Mouse (Mus musculus) liver, embryonic 16.5 days (tissue): ENCODE data around the gene Ddx24. TPM values are rescaled to one million over a fixed set of nuclear protein-coding genes. Genes with fewer than 3 reads are reported as not detected.
A peak's percentile ranks its signal among the peaks of the same experiment; 100 is the strongest.

Experiments used
- ATAC-seq: fragments of 200-750 bp; cut with Nextera tagmentation; 2 replicates; pipeline ENCODE4 v1.8.0; 2017; ENCODE audit warnings: low read depth, mild to moderate bottlenecking, moderate number of reproducible peaks, moderate library complexity
- H3K27ac ChIP-seq: fragments of 300-500 bp; sonication (generic); 2 replicates; pipeline ENCODE4 v1.5.1; 2014; ENCODE audit warnings: mild to moderate bottlenecking, low read length
- H3K27me3 ChIP-seq: fragments of 300-500 bp; sonication (generic); 2 replicates; pipeline ENCODE4 v1.6.1; 2014; ENCODE audit warnings: low read depth, low read length, mixed read lengths; ENCODE audit not compliant: control insufficient read depth, insufficient read depth
- H3K36me3 ChIP-seq: fragments of 300-500 bp; sonication (generic); 2 replicates; pipeline ENCODE4 v1.6.1; 2014; ENCODE audit warnings: mild to moderate bottlenecking; ENCODE audit not compliant: control insufficient read depth, insufficient read depth
- H3K4me1 ChIP-seq: fragments of 300-500 bp; sonication (generic); 2 replicates; pipeline ENCODE4 v1.6.1; 2014; ENCODE audit warnings: low read depth, low read length, mixed read lengths; ENCODE audit not compliant: control insufficient read depth
- H3K4me2 ChIP-seq: fragments of 300-500 bp; sonication (generic); 2 replicates; pipeline ENCODE4 v1.6.1; 2014; ENCODE audit warnings: low read depth, low read length, mixed read lengths
- H3K4me3 ChIP-seq: fragments of 300-500 bp; sonication (generic); 2 replicates; pipeline ENCODE4 v1.5.1; 2014; ENCODE audit warnings: low read depth, mild to moderate bottlenecking, low read length
- H3K9ac ChIP-seq: fragments of 300-500 bp; sonication (generic); 2 replicates; pipeline ENCODE4 v1.6.1; 2014; ENCODE audit warnings: low read depth, low read length
- H3K9me3 ChIP-seq: fragments of 300-500 bp; sonication (generic); replicated peaks from 2 replicates; pipeline ENCODE4 v1.6.1; 2016; ENCODE audit warnings: low read length; ENCODE audit not compliant: control insufficient read depth
- WGBS: fragments of 180-500 bp; shearing (Covaris S2); extraction: QIAGEN DNeasy Blood & Tissue Kit; methylation state at CpG from one replicate; pipeline ENCODE4 v1.1.7; 2014; ENCODE audit not compliant: insufficient replicate concordance; 5-methylcytosine and 5-hydroxymethylcytosine counted together
- polyA plus RNA-seq: library from polyadenylated mRNA; unstranded; fragments of >200 nt; fragmentation: Nextera tagmentation; extraction: Ambion mirVana; gene quantifications from 2 replicates; pipeline ENCODE4 v1.2.1, GENCODE M21; 2015

The Ddx24 gene
- polyA plus RNA-seq, 1 experiment from 2014 or later, result 33.8 TPM

DNA sequence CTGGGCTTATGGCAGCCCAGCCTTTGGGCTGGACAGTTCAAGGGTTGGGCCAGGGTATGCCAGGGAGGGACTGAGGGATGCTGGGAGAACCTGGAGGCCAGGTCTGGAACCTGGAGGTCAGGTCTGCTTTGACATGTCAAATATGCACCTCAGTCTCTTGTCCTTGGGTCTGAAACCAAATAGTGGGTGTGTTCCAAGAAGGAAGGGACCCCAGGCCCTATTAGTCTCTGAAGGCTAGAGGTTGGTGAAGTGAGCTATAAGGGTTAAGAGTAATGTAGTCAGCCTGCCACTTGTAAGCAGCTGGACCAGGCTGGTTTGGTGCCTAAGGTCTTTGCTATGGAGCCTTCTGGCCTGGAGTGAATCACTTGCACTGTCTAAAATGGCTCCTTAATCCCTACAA is 9.2 kb upstream of the Ddx24 start:
- Histone ChIP-seq H3K27ac (no peak overlapping the region), H3K4me3 (no peak overlapping the region), H3K36me3 (no peaks in the 10 kb centered on the region), H3K27me3 (no peaks in the 10 kb centered on the region), H3K4me2 (no peak overlapping the region), H3K9me3 (no peaks in the 10 kb centered on the region), H3K4me1 (no peaks in the 10 kb centered on the region), H3K9ac (no peak overlapping the region)
- ATAC-seq, result no peak

DNA sequence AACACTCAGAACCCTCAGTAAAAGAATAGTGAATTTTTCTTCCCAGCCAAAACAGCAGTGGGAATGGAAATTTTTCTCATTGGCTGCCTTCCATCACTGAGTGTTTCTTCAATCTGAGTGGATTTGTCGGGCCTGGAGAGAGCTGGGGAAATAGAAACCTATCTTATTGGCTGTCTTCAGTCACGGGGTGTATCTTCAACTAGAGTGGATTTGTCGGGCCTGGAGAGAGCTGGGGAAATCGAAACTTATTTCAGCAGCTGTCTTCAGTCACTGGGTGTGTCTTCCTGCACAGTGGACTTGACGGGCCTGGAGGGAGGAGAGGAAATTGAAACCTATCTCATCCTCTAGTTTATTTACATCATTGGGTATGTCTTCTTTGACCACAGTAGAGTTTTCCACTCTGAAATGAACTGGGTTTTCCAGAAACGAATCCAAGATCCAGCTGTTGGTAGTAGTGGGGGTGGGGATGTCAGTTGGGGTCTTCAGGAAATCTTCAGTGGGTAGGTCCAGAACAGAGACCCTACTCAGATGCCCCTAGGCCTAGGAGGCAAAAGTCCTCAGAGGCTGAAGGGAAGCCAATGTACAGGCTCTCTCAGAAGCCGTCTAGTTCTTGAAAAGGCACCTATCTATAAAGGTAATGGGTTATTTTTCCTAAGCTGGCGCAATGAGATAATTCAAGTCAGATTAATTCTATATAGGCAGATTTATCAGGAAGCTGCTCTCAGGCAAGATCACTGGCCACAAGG is 8.5 kb upstream of the Ddx24 start, which contains the start of gene Ifi27:
Ifi27 (plus strand) TSS at position 226 of the 746 bp plus-strand sequence.
- no peak within 1 kb of the TSS for H3K9ac ChIP-seq
- H3K9me3 ChIP-seq, result no peaks in the 10 kb centered on the region
- H3K27ac ChIP-seq, result no peak within 1 kb of the TSS
- peak; percentile 89 for ATAC-seq
- H3K4me1 ChIP-seq, result no peaks in the 10 kb centered on the region
- H3K27me3 ChIP-seq, result no peaks in the 10 kb centered on the region
- peak within 1 kb of the TSS; percentile 14; the same call in 1 of the 2 replicates for H3K4me3 ChIP-seq
- no peaks in the 10 kb centered on the region for H3K36me3 ChIP-seq
- 36% methylated on average over 8 of the region's 8 CpGs for WGBS
- H3K4me2 ChIP-seq, result peak within 1 kb of the TSS; percentile 33; the same call in 1 of the 2 replicates

DNA sequence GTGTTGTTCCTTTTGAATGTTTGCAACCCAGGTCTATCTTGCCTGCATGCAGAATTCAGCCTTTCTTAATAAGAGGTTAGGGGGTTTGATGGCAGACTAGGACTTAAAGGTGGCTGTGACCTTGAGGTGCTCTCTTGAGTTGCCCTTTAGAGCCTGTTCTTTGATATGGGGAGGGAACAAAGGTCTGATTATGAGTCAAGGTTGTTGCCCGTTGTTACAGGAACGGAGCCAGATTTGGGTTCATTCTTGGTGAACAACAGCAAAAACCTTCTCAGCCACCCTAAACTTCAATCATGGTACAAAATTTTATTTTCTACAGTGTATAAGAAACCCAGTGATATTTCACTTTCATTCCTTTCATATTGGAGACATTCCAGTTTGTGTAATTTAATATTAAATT is 7.8 kb upstream of the Ddx24 start:
- Histone ChIP-seq H3K36me3 (no peaks in the 10 kb centered on the region), H3K4me1 (no peaks in the 10 kb centered on the region)

DNA sequence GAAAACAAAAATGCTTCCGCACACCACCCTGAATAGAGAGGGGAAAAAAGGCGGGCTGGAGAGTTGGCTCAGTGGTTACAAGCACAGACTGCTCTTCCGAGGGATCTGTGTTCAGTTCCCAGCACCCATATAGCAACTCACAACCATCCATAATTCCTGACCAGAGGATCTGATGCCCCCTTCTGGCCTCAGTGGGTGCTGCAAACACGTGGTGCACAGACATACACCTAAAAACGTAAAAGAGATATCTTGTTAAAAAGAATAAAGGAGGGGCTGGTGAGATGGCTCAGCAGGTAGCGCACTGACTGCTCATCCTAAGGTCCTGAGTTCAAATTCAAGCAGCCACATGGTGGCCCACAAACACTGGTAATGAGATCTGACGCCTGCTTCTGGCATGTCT is 1.1 kb upstream of the Ddx24 start:
- ATAC-seq, result no peak
- Histone ChIP-seq H3K9ac (no peak overlapping the region), H3K36me3 (peaks cover 8% of the 10 kb centered on the region), H3K9me3 (peaks cover 2% of the 10 kb centered on the region; the same call in 1 of the 2 replicates), H3K4me2 (no peak overlapping the region), H3K4me1 (peaks cover 19% of the 10 kb centered on the region), H3K4me3 (no peak overlapping the region), H3K27me3 (no peaks in the 10 kb centered on the region), H3K27ac (no peak overlapping the region)
- WGBS, result 86% methylated on average over 7 of the region's 7 CpGs

More for the DNA sequence above, 7.8 kb upstream of the Ddx24 start:
- Histone ChIP-seq H3K4me3 (no peak overlapping the region), H3K4me2 (no peak overlapping the region), H3K9me3 (no peaks in the 10 kb centered on the region), H3K27me3 (no peaks in the 10 kb centered on the region), H3K27ac (no peak overlapping the region), H3K9ac (no peak overlapping the region)
- WGBS, result 73% methylated on average over 2 of the region's 2 CpGs
- no peak for ATAC-seq

DNA sequence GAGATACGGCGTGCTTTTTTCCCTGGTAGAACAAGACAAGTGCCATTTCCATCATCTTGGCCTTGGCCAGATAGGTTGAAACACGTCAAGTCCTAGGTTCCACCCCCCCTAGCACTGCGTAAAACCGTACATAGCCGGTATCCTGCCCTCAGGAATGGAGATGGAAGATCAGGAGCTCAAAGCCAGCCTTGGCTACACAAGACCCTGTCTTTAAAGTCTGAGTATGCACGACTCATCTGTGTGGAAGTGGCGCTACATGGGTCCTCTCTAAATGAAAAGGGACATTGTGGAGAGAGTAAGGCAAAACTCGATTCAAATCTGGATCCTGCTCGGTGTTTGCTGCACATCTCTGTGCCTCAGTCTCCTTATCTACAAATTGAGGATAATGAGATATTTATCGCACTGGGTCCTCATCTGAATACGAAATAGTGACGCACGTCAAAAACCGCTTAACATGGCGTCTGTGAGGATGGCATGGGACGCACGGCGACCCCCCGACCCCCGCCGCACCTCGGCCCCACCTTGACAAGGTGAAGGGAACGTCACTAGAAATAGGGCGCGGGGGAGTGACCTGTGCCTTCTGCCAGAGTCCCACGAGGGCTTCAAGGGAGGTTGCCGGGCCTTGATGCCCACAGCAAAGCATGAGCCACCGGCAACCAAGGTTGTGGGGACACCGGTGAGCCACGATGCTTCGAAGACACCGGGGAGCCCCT is 458 bp downstream of the Ddx24 start:
- no peak for ATAC-seq
- H3K4me3 ChIP-seq, result peak overlapping the region; percentile 98
- peak overlapping the region; percentile 95 for H3K4me2 ChIP-seq
- peak overlapping the region; percentile 91 for H3K9ac ChIP-seq
- WGBS, result 7% methylated on average over 33 of the region's 33 CpGs
- peak overlapping the region; percentile 48; the same call in 1 of the 2 replicates for H3K27ac ChIP-seq
- no peaks in the 10 kb centered on the region for H3K27me3 ChIP-seq
- H3K36me3 ChIP-seq, result peaks cover 8% of the 10 kb centered on the region
- peaks cover 23% of the 10 kb centered on the region for H3K4me1 ChIP-seq
- H3K9me3 ChIP-seq, result peaks cover 2% of the 10 kb centered on the region; the same call in 1 of the 2 replicates

DNA sequence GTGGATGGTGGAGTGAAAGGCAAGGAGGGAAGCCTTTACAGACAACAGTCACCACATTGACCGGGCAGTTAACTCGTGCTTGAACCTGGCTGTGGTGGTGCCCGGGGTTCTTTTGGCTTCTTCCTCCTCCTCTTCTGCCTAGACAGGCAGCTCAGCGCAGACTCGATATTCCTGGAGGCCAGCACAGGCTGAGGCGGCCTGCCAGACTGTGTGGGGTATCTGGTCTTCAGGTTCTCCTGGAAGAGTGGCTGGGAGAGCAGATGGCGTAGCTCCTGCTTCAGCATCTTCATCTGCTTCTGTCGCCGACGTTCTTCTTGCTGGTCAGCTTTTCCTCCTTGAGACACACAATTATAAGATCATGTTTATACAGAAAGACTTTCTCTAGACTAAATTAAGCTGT is 17.5 kb downstream of the Ddx24 start:
- H3K36me3 ChIP-seq, result peaks cover 69% of the 10 kb centered on the region
- H3K4me3 ChIP-seq, result no peak overlapping the region
- no peaks in the 10 kb centered on the region for H3K27me3 ChIP-seq
- H3K4me2 ChIP-seq, result no peak overlapping the region
- H3K9ac ChIP-seq, result no peak overlapping the region
- ATAC-seq, result no peak
- no peak overlapping the region for H3K27ac ChIP-seq
- no peaks in the 10 kb centered on the region for H3K4me1 ChIP-seq
- no peaks in the 10 kb centered on the region for H3K9me3 ChIP-seq
- WGBS, result 85% methylated on average over 10 of the region's 10 CpGs

DNA sequence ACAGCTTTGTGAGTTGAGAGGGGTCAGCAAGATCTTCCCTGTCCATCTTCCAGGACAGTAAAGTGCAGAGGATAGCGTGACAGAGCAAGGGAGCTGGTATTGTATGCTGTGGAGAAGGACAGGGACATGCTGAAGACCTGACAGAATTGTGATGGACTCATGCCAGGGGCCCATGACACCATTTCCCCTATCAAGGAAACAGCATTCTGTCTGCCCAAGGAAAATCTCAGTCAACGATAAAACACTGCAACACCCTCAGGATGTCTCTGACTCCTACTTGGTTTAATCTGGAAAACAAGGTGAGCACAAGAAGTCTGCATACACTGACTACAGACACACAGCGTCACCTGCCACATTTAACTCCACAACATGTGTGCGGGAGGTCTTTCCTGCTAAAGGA is 17.9 kb downstream of the Ddx24 start, which contains the start of gene 9330161L09Rik:
9330161L09Rik (minus strand) TSS at position 101 of the 400 bp plus-strand sequence.
- Histone ChIP-seq H3K36me3 (peaks cover 73% of the 10 kb centered on the region), H3K4me3 (no peak within 1 kb of the TSS), H3K9ac (no peak within 1 kb of the TSS), H3K4me2 (no peak within 1 kb of the TSS), H3K4me1 (no peaks in the 10 kb centered on the region), H3K27me3 (no peaks in the 10 kb centered on the region), H3K9me3 (no peaks in the 10 kb centered on the region), H3K27ac (no peak within 1 kb of the TSS)
- ATAC-seq, result no peak
- 90% methylated on average over 4 of the region's 4 CpGs for WGBS

DNA sequence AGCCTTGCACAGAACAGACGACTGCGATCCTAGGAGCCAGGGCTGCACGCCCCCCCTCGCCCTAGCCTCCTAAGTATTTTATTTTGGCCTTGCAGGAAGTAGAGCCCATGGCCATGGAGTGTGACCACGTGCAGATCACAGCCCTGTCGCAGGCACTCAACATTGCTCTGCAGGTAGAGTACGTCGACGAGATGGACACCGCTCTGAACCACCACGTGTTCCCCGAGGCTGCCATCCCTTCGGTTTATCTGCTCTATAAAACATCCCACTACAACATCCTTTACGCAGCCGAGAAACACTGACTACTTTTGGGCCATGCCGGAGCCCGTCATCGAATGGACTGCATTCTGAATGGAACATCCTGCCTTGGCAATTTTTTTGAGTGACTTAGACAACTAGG is 21.5 kb downstream of the Ddx24 start:
- H3K36me3 ChIP-seq, result peaks cover 66% of the 10 kb centered on the region
- 82% methylated on average over 18 of the region's 18 CpGs for WGBS
- no peak for ATAC-seq

DNA sequence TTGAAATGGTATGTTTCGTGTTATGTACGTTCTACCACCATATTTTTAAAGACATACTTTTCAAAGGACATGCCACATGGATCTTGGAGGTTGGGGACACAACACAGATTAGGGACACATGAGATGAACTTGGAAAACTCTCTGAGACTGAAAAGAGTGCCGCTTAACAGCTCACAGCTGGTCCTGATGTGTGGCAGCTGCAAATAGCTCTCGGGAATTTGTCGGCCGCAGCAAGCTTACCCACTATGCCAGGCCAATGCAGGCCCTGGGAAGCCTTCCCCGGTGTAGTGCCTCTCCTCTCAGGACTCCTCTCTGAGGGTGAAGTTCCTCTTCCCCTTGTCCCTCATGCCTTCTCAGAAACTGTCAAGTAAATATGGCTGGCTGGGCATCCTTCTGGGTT is 28.9 kb downstream of the Ddx24 start:
- ATAC-seq, result no peak
- no peak overlapping the region for H3K27ac ChIP-seq
- H3K4me2 ChIP-seq, result no peak overlapping the region
- H3K36me3 ChIP-seq, result peaks cover 9% of the 10 kb centered on the region
- no peaks in the 10 kb centered on the region for H3K9me3 ChIP-seq
- no peaks in the 10 kb centered on the region for H3K27me3 ChIP-seq
- peaks cover 38% of the 10 kb centered on the region for H3K4me1 ChIP-seq
- 77% methylated on average over 7 of the region's 7 CpGs for WGBS
- H3K4me3 ChIP-seq, result no peak overlapping the region
- H3K9ac ChIP-seq, result no peak overlapping the region

More for the DNA sequence above, 21.5 kb downstream of the Ddx24 start:
- H3K4me1 ChIP-seq, result no peaks in the 10 kb centered on the region
- H3K4me3 ChIP-seq, result no peak overlapping the region
- H3K9me3 ChIP-seq, result no peaks in the 10 kb centered on the region
- H3K27me3 ChIP-seq, result no peaks in the 10 kb centered on the region
- no peak overlapping the region for H3K4me2 ChIP-seq
- H3K9ac ChIP-seq, result no peak overlapping the region
- no peak overlapping the region for H3K27ac ChIP-seq
